Mouse (Mus musculus) kidney, postnatal 25 days (tissue): ENCODE data around the gene Zfp553.

ENCODE experiments used
- DNase-seq, 2 experiments: peaks; one replicate each; pipeline ENCODE4 v3.0.0; 2021; ENCODE audit warnings: mixed read lengths in 2 of 2

Gene Zfp553

GRCm38 (mm10) chr7:127232622-127233367, at the start of gene Zfp553, which contains the start of gene Sept1:
Zfp553 (plus strand) TSS chr7:127233061.
Sept1 (minus strand) TSS chr7:127233130.
- DNase-seq = peak; percentile 86 to 94

GRCm38 (mm10) chr7:127183345-127183744, 49.5 kb upstream of the Zfp553 start:
- no peak for DNase-seq

GRCm38 (mm10) chr7:127183828-127184227, 49.0 kb upstream of the Zfp553 start:
- peak in 1 of 2 experiments; percentile 48 for DNase-seq

GRCm38 (mm10) chr7:127184720-127185119, 48.1 kb upstream of the Zfp553 start:
- DNase-seq = no peak

GRCm38 (mm10) chr7:127185601-127186000, 47.3 kb upstream of the Zfp553 start:
- no peak for DNase-seq

- DNase-seq = no peak
Observed at GRCm38 (mm10) chr7:127187351-127187750, 45.5 kb upstream of the Zfp553 start.

- no peak for DNase-seq
Observed at GRCm38 (mm10) chr7:127188305-127189276, 44.3 kb upstream of the Zfp553 start.

- DNase-seq = no peak
Observed at GRCm38 (mm10) chr7:127190672-127191071, 42.2 kb upstream of the Zfp553 start.

GRCm38 (mm10) chr7:127192989-127193388, 39.9 kb upstream of the Zfp553 start:
- peak; percentile 75 to 85 for DNase-seq

- peak in 1 of 2 experiments; percentile 33 for DNase-seq
Observed at GRCm38 (mm10) chr7:127194011-127194632, 38.7 kb upstream of the Zfp553 start.

GRCm38 (mm10) chr7:127194633-127195029, 38.2 kb upstream of the Zfp553 start:
- DNase-seq = no peak

GRCm38 (mm10) chr7:127195544-127196295, 37.1 kb upstream of the Zfp553 start, which contains the start of gene Cd2bp2:
Cd2bp2 (minus strand) TSS chr7:127196050.
- DNase-seq = peak; percentile 96 to 99

- peak in 1 of 2 experiments; percentile 35 for DNase-seq
Observed at GRCm38 (mm10) chr7:127196484-127196883, 36.4 kb upstream of the Zfp553 start.

GRCm38 (mm10) chr7:127206606-127207005, 26.3 kb upstream of the Zfp553 start:
- DNase-seq = no peak

GRCm38 (mm10) chr7:127207374-127208294, 25.2 kb upstream of the Zfp553 start:
- DNase-seq = peak in 1 of 2 experiments; percentile 70

- DNase-seq = no peak
Observed at GRCm38 (mm10) chr7:127208295-127208552, 24.6 kb upstream of the Zfp553 start, which contains the start of gene Tbc1d10b. Tbc1d10b (minus strand) TSS chr7:127208468.

- peak; percentile 94 to 98 for DNase-seq
Observed at GRCm38 (mm10) chr7:127208553-127209438, 24.1 kb upstream of the Zfp553 start, which contains the start of gene Mylpf. Mylpf (plus strand) TSS chr7:127208890.

- DNase-seq = no peak
Observed at GRCm38 (mm10) chr7:127209851-127210250, 23.0 kb upstream of the Zfp553 start.

- DNase-seq = no peak
Observed at GRCm38 (mm10) chr7:127210266-127210665, 22.6 kb upstream of the Zfp553 start.
